Mouse (Mus musculus): ENCODE data around the gene Sox5.

The Sox5 gene

GRCm38 (mm10) chr6:144716376-144716775 is 65.4 kb downstream of the Sox5 start:
- DNase-seq (ENCODE audit: low spot score) = no peak

- DNase-seq (ENCODE audit: low spot score) = peak; percentile 12
Observed at GRCm38 (mm10) chr6:144711841-144712240, 69.9 kb downstream of the Sox5 start.

- DNase-seq (ENCODE audit: low spot score) = no peak
Observed at GRCm38 (mm10) chr6:144710816-144711215, 71.0 kb downstream of the Sox5 start.

- no peak for DNase-seq (ENCODE audit: low spot score)
Observed at GRCm38 (mm10) chr6:144709614-144710180, 72.1 kb downstream of the Sox5 start.

- DNase-seq (ENCODE audit: low spot score) = no peak
Observed at GRCm38 (mm10) chr6:144708410-144708809, 73.4 kb downstream of the Sox5 start.

GRCm38 (mm10) chr6:144707976-144708375 is 73.8 kb downstream of the Sox5 start:
- no peak for DNase-seq (ENCODE audit: low spot score)

GRCm38 (mm10) chr6:144704962-144705361 is 76.8 kb downstream of the Sox5 start:
- DNase-seq (ENCODE audit: low spot score) = no peak

GRCm38 (mm10) chr6:144695660-144696059 is 86.1 kb downstream of the Sox5 start:
- no peak for DNase-seq (ENCODE audit: low spot score)

- DNase-seq (ENCODE audit: low spot score) = no peak
Observed at GRCm38 (mm10) chr6:144693211-144693899, 88.4 kb downstream of the Sox5 start.

GRCm38 (mm10) chr6:144691298-144692041 is 90.3 kb downstream of the Sox5 start:
- no peak for DNase-seq (ENCODE audit: low spot score)

GRCm38 (mm10) chr6:144689076-144689475 is 92.7 kb downstream of the Sox5 start:
- DNase-seq (ENCODE audit: low spot score) = no peak

GRCm38 (mm10) chr6:144687681-144688080 is 94.1 kb downstream of the Sox5 start:
- DNase-seq (ENCODE audit: low spot score) = no peak

- DNase-seq (ENCODE audit: low spot score) = no peak
Observed at GRCm38 (mm10) chr6:144681045-144681789, 100.6 kb downstream of the Sox5 start.

- DNase-seq (ENCODE audit: low spot score) = peak; percentile 54
Observed at GRCm38 (mm10) chr6:144677491-144678133, 104.2 kb downstream of the Sox5 start.

GRCm38 (mm10) chr6:144675111-144675510 is 106.7 kb downstream of the Sox5 start:
- DNase-seq (ENCODE audit: low spot score) = no peak

GRCm38 (mm10) chr6:144673906-144674305 is 107.9 kb downstream of the Sox5 start:
- DNase-seq (ENCODE audit: low spot score) = peak; percentile 51

GRCm38 (mm10) chr6:144670433-144671167 is 111.2 kb downstream of the Sox5 start:
- DNase-seq (ENCODE audit: low spot score) = peak; percentile 85

GRCm38 (mm10) chr6:144666617-144667016 is 115.2 kb downstream of the Sox5 start:
- no peak for DNase-seq (ENCODE audit: low spot score)

GRCm38 (mm10) chr6:144664765-144665164 is 117.0 kb downstream of the Sox5 start:
- DNase-seq (ENCODE audit: low spot score) = peak; percentile 32

- DNase-seq (ENCODE audit: low spot score) = no peak
Observed at GRCm38 (mm10) chr6:144663516-144664074, 118.2 kb downstream of the Sox5 start.

All from T-cell, adult 2 months (primary cell).